Mouse (Mus musculus): ENCODE data around the gene Ptprj.

Ptprj gene

GRCm38 (mm10) chr2:90580236-90581005 lies at the start of gene Ptprj:
TSS of gene Ptprj (minus strand) at chr2:90580647.
- DNase-seq: peak; percentile 71

- DNase-seq: no peak
Measured at GRCm38 (mm10) chr2:90629552-90629951, 49.1 kb upstream of the Ptprj start.

GRCm38 (mm10) chr2:90628261-90628660 lies 47.8 kb upstream of the Ptprj start:
- DNase-seq: no peak

- DNase-seq: peak; percentile 70
Measured at GRCm38 (mm10) chr2:90624920-90625319, 44.5 kb upstream of the Ptprj start.

GRCm38 (mm10) chr2:90624339-90624738 lies 43.9 kb upstream of the Ptprj start:
- no peak for DNase-seq

- no peak for DNase-seq
Measured at GRCm38 (mm10) chr2:90620815-90621214, 40.4 kb upstream of the Ptprj start.

GRCm38 (mm10) chr2:90619648-90620047 lies 39.2 kb upstream of the Ptprj start:
- DNase-seq: no peak

GRCm38 (mm10) chr2:90614651-90615171 lies 34.3 kb upstream of the Ptprj start:
- peak; percentile 16 for DNase-seq

- DNase-seq: no peak
Measured at GRCm38 (mm10) chr2:90613591-90613990, 33.1 kb upstream of the Ptprj start.

GRCm38 (mm10) chr2:90613006-90613405 lies 32.6 kb upstream of the Ptprj start:
- DNase-seq: no peak

GRCm38 (mm10) chr2:90611959-90612571 lies 31.6 kb upstream of the Ptprj start:
- DNase-seq: no peak

GRCm38 (mm10) chr2:90601056-90601455 lies 20.6 kb upstream of the Ptprj start:
- DNase-seq: no peak

GRCm38 (mm10) chr2:90588141-90588540 lies 7.7 kb upstream of the Ptprj start:
- no peak for DNase-seq

- no peak for DNase-seq
Measured at GRCm38 (mm10) chr2:90584506-90584905, 4.1 kb upstream of the Ptprj start.

- DNase-seq: no peak
Measured at GRCm38 (mm10) chr2:90583628-90584131, 3.2 kb upstream of the Ptprj start.

- no peak for DNase-seq
Measured at GRCm38 (mm10) chr2:90582814-90583213, 2.4 kb upstream of the Ptprj start.

GRCm38 (mm10) chr2:90582311-90582710 lies 1.9 kb upstream of the Ptprj start:
- DNase-seq: no peak

GRCm38 (mm10) chr2:90581796-90582125 lies 1.3 kb upstream of the Ptprj start:
- no peak for DNase-seq

GRCm38 (mm10) chr2:90581006-90581795 lies 754 bp upstream of the Ptprj start:
- no peak for DNase-seq

- no peak for DNase-seq
Measured at GRCm38 (mm10) chr2:90579728-90580235, 665 bp downstream of the Ptprj start.

GRCm38 (mm10) chr2:90579038-90579727 lies 1.3 kb downstream of the Ptprj start:
- peak; percentile 56 for DNase-seq

GRCm38 (mm10) chr2:90577451-90578279 lies 2.8 kb downstream of the Ptprj start:
- DNase-seq: no peak
